Mouse (Mus musculus) bone marrow macrophage, adult 2 months (primary cell): ENCODE measurements around the gene Klrd1. TPM values are rescaled to one million over a fixed set of nuclear protein-coding genes. Genes with fewer than 3 reads are reported as not detected.
"Not testable (repeated sequence)": the region's sequence is repeated elsewhere in the genome, so short reads cannot be mapped to it uniquely, and the experiment has no call there.

Source experiments
- H3K27ac ChIP-seq: 2 replicates; pipeline ENCODE4 v1.5.1; 2012; ENCODE audit warnings: low read depth, low read length; ENCODE audit not compliant: insufficient read depth
- H3K4me1 ChIP-seq: 2 replicates; pipeline ENCODE4 v1.6.1; 2012; ENCODE audit warnings: low read length; ENCODE audit not compliant: control insufficient read depth, insufficient read depth
- H3K4me3 ChIP-seq: 2 replicates; pipeline ENCODE4 v1.5.1; 2012; ENCODE audit warnings: mild to moderate bottlenecking, low read length, moderate library complexity; ENCODE audit not compliant: insufficient read depth
- CTCF ChIP-seq: IDR thresholded peaks from 2 replicates; pipeline ENCODE4 v1.5.1; 2012; ENCODE audit warnings: low read depth, mild to moderate bottlenecking, low read length, moderate library complexity
- POLR2A ChIP-seq: IDR thresholded peaks from 2 replicates; pipeline ENCODE4 v1.6.1; 2012; ENCODE audit warnings: mild to moderate bottlenecking, low read depth, low read length, borderline replicate concordance
- polyA plus RNA-seq: library from polyadenylated mRNA; stranded (reverse); fragments of >200 nt; gene quantifications from 2 replicates; pipeline ENCODE4 v1.2.4, GENCODE M21; 2012; ENCODE audit not compliant: missing spikeins, insufficient read depth, insufficient read length

Klrd1 gene
- polyA plus RNA-seq, 1 experiment: not detected

GRCm38 (mm10) chr6:129565257-129565656 lies 26.3 kb upstream of the Klrd1 start:
- H3K4me3 ChIP-seq: no peak overlapping the region
- H3K27ac ChIP-seq: no peak overlapping the region
- TF ChIP-seq POLR2A (no peak), CTCF (no peak)
- H3K4me1 ChIP-seq: peaks cover 7% of the 10 kb centered on the region

- no peak overlapping the region for H3K27ac ChIP-seq
- no peaks in the 10 kb centered on the region for H3K4me1 ChIP-seq
- no peak overlapping the region for H3K4me3 ChIP-seq
- TF ChIP-seq CTCF (no peak), POLR2A (no peak)
Observed at GRCm38 (mm10) chr6:129575315-129575714, 16.3 kb upstream of the Klrd1 start.

- no peak for TF ChIP-seq CTCF
- TF ChIP-seq POLR2A: no peak
Observed at GRCm38 (mm10) chr6:129577605-129578004, 14.0 kb upstream of the Klrd1 start, which contains the start of gene Klre1. Klre1 (plus strand) TSS chr6:129577905.

GRCm38 (mm10) chr6:129581274-129581673 lies 10.3 kb upstream of the Klrd1 start:
- no peak overlapping the region for H3K27ac ChIP-seq
- no peak overlapping the region for H3K4me3 ChIP-seq
- H3K4me1 ChIP-seq: no peaks in the 10 kb centered on the region
- TF ChIP-seq CTCF (no peak), POLR2A (no peak)

More at GRCm38 (mm10) chr6:129577605-129578004, 14.0 kb upstream of the Klrd1 start, which contains the start of gene Klre1:
- H3K4me3 ChIP-seq: no peak within 1 kb of the TSS
- H3K4me1 ChIP-seq: no peaks in the 10 kb centered on the region
- H3K27ac ChIP-seq: no peak within 1 kb of the TSS

- H3K4me3 ChIP-seq: no peak overlapping the region
- no peak for TF ChIP-seq CTCF
- TF ChIP-seq POLR2A: no peak
- H3K4me1 ChIP-seq: no peaks in the 10 kb centered on the region
- no peak overlapping the region for H3K27ac ChIP-seq
Observed at GRCm38 (mm10) chr6:129581896-129582295, 9.7 kb upstream of the Klrd1 start.

- no peak overlapping the region for H3K27ac ChIP-seq
- no peak overlapping the region for H3K4me3 ChIP-seq
- TF ChIP-seq CTCF (no peak), POLR2A (no peak)
- H3K4me1 ChIP-seq: no peaks in the 10 kb centered on the region
Observed at GRCm38 (mm10) chr6:129583014-129583413, 8.6 kb upstream of the Klrd1 start.

- no peak overlapping the region for H3K4me3 ChIP-seq
- H3K4me1 ChIP-seq: peaks cover 9% of the 10 kb centered on the region
- H3K27ac ChIP-seq: peak overlapping the region; percentile 51
- TF ChIP-seq CTCF (no peak), POLR2A (no peak)
Observed at GRCm38 (mm10) chr6:129608372-129608771, 16.8 kb downstream of the Klrd1 start.

- Histone ChIP-seq H3K4me3 (no peak within 1 kb of the TSS), H3K4me1 (no peaks in the 10 kb centered on the region), H3K27ac (no peak within 1 kb of the TSS)
- TF ChIP-seq POLR2A (no peak), CTCF (no peak)
Observed at GRCm38 (mm10) chr6:129623735-129624134, 32.2 kb downstream of the Klrd1 start, which contains the start of gene Klrk1. Klrk1 (minus strand) TSS chr6:129623864.

GRCm38 (mm10) chr6:129631046-129631445 lies 39.5 kb downstream of the Klrd1 start:
- not testable (repeated sequence) for H3K4me1 ChIP-seq, H3K27ac ChIP-seq, H3K4me3 ChIP-seq

- H3K4me3 ChIP-seq, H3K27ac ChIP-seq, H3K4me1 ChIP-seq: not testable (repeated sequence)
Observed at GRCm38 (mm10) chr6:129643237-129643636, 51.7 kb downstream of the Klrd1 start, which contains the start of gene Klrc3. Klrc3 (minus strand) TSS chr6:129643337.

- H3K4me1 ChIP-seq, H3K27ac ChIP-seq, H3K4me3 ChIP-seq: not testable (repeated sequence)
Observed at GRCm38 (mm10) chr6:129644054-129644453, 52.5 kb downstream of the Klrd1 start.

Other genes starting within 250 kb of the Klrd1 start
- 600 and 634 TPM in 2 replicates for gene Clec12a, start 249.1 kb upstream of the Klrd1 start, polyA plus RNA-seq
- not detected in 2 replicates for gene Clec12b, start 205.9 kb upstream of the Klrd1 start, polyA plus RNA-seq
- gene Clec1b, start 194.5 kb upstream of the Klrd1 start, polyA plus RNA-seq: 2.4 and 2.7 TPM in 2 replicates
- gene Clec9a, start 182.9 kb upstream of the Klrd1 start, polyA plus RNA-seq: 0.24 and 0.84 TPM in 2 replicates
- gene Clec1a, start 139.8 kb upstream of the Klrd1 start, polyA plus RNA-seq: 0.46 and 0.69 TPM in 2 replicates
- not detected in 2 replicates for gene Olr1, start 84.6 kb upstream of the Klrd1 start, polyA plus RNA-seq
- gene Tmem52b, start 79.2 kb upstream of the Klrd1 start, polyA plus RNA-seq: not detected in 2 replicates
- 115 and 118 TPM in 2 replicates for gene Gabarapl1, start 58.6 kb upstream of the Klrd1 start, polyA plus RNA-seq
- not detected in 2 replicates for gene Klre1, start 13.9 kb upstream of the Klrd1 start, polyA plus RNA-seq
- 0.92 and 1.3 TPM in 2 replicates for gene Klrk1, start 32.1 kb downstream of the Klrd1 start, polyA plus RNA-seq
- gene Klrc3, start 51.6 kb downstream of the Klrd1 start, polyA plus RNA-seq: not detected in 2 replicates
- not detected in 2 replicates for gene Klrc2, start 68.9 kb downstream of the Klrd1 start, polyA plus RNA-seq
- gene Klrc1, start 87.2 kb downstream of the Klrd1 start, polyA plus RNA-seq: not detected in 2 replicates
- gene Klri1, start 125.3 kb downstream of the Klrd1 start, polyA plus RNA-seq: not detected in 2 replicates
- not detected in 2 replicates for gene Klri2, start 148.7 kb downstream of the Klrd1 start, polyA plus RNA-seq
- not detected in 2 replicates for gene Gm156, start 192.5 kb downstream of the Klrd1 start, polyA plus RNA-seq